Mouse (Mus musculus) neural tube, embryonic 12.5 days (tissue): ENCODE measurements around the gene Vmn2r107. TPM values are rescaled to one million over a fixed set of nuclear protein-coding genes. Genes with fewer than 3 reads are reported as not detected.

Experiments
- ATAC-seq: fragments of 200-750 bp; cut with Nextera tagmentation; 2 replicates; pipeline ENCODE4 v1.8.0; 2017; ENCODE audit warnings: low read depth, mild to moderate bottlenecking, moderate TSS enrichment, moderate library complexity; ENCODE audit not compliant: low FRiP score
- H3K27ac ChIP-seq: fragments of 300-500 bp; sonication (generic); 2 replicates; pipeline ENCODE4 v1.5.1; 2016
- H3K27me3 ChIP-seq: fragments of 300-500 bp; sonication (generic); replicated peaks from 2 replicates; pipeline ENCODE4 v1.6.1; 2016; ENCODE audit warnings: mild to moderate bottlenecking
- H3K36me3 ChIP-seq: fragments of 300-500 bp; sonication (generic); 2 replicates; pipeline ENCODE4 v1.6.1; 2016; ENCODE audit warnings: mild to moderate bottlenecking
- H3K4me1 ChIP-seq: fragments of 300-500 bp; sonication (generic); 2 replicates; pipeline ENCODE4 v1.6.1; 2016
- H3K4me2 ChIP-seq: fragments of 300-500 bp; sonication (generic); replicated peaks from 2 replicates; pipeline ENCODE4 v1.6.1; 2016; ENCODE audit warnings: mild to moderate bottlenecking
- H3K4me3 ChIP-seq: fragments of 300-500 bp; sonication (generic); 2 replicates; pipeline ENCODE4 v1.5.1; 2016
- H3K9ac ChIP-seq: fragments of 300-500 bp; sonication (generic); 2 replicates; pipeline ENCODE4 v1.6.1; 2016; ENCODE audit warnings: mild to moderate bottlenecking
- H3K9me3 ChIP-seq: fragments of 300-500 bp; sonication (generic); 2 replicates; pipeline ENCODE4 v1.6.1; 2016; ENCODE audit warnings: mild to moderate bottlenecking
- WGBS: fragments of 180-500 bp; shearing (Covaris S2); methylation state at CpG from one replicate; pipeline ENCODE4 v1.1.7; 2016; 5-methylcytosine and 5-hydroxymethylcytosine counted together
- polyA plus RNA-seq: library from polyadenylated mRNA; unstranded; fragments of >200 nt; fragmentation: Nextera tagmentation; extraction: Ambion mirVana; gene quantifications from 2 replicates; pipeline ENCODE4 v1.2.1, GENCODE M21; 2016

Gene Vmn2r107
- not detected in 2 replicates for polyA plus RNA-seq

DNA sequence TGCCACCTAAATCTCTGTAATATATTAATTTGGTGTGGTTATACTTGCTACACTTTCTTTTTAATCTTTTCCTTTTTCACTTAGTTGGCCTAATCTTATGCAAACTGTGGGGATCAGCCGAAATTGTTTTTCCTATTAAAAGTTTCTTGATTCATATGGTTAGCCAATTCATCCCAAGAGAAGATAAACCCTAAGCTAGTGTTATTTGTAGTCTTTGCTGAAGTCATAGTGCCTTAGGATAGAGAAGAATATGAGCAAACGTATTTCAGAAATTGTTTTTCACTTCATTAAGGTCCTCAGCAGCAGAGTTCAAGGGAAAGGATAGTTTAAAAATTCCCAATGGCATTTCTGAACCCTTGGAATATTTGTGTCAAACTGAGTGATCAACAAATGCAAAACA is at the start of gene Vmn2r107:
Gene Vmn2r107, plus strand, starts transcription at position 301 of the 400 bp plus-strand sequence.
- H3K27me3 ChIP-seq = no peaks in the 10 kb centered on the region
- H3K27ac ChIP-seq = no peak within 1 kb of the TSS
- no peak within 1 kb of the TSS for H3K9ac ChIP-seq
- H3K9me3 ChIP-seq = peaks cover 4% of the 10 kb centered on the region
- no peak within 1 kb of the TSS for H3K4me2 ChIP-seq
- no peaks in the 10 kb centered on the region for H3K36me3 ChIP-seq
- H3K4me1 ChIP-seq = no peaks in the 10 kb centered on the region
- 70% methylated on average over 2 of the region's 2 CpGs for WGBS
- no peak for ATAC-seq
- no peak within 1 kb of the TSS for H3K4me3 ChIP-seq

DNA sequence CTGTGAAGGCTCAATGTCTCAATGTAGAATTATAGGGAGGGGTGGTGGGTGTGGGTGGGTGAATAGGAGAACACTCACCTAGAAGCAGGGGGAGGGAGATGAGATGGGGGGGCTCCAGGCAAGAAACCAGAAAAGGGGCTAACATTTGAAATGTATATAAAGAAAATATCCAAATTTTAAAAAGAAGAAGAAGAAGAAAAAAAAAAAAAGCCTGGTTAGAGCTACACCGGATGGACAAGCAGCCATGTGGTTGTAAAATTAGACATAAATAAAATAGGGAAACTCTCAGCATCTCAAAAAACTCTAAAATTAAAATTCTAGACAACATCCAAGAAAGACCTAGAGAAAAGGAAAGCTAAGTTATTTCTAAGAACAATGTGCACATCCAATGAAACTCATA is 39.3 kb upstream of the Vmn2r107 start:
- WGBS = 85% methylated on average over 1 of the region's 1 CpGs

GRCm38 (mm10) chr17:20399105-20399504 is 54.1 kb downstream of the Vmn2r107 start:
- Histone ChIP-seq H3K4me1 (no peaks in the 10 kb centered on the region), H3K27ac (no peak overlapping the region), H3K9ac (no peak overlapping the region), H3K27me3 (no peaks in the 10 kb centered on the region), H3K9me3 (peaks cover 32% of the 10 kb centered on the region), H3K4me2 (no peak overlapping the region), H3K4me3 (no peak overlapping the region), H3K36me3 (no peaks in the 10 kb centered on the region)
- 52% methylated on average over 2 of the region's 2 CpGs for WGBS
- ATAC-seq = no peak

More for the DNA sequence above, 39.3 kb upstream of the Vmn2r107 start:
- H3K9me3 ChIP-seq = peaks cover 16% of the 10 kb centered on the region
- H3K4me2 ChIP-seq = no peak overlapping the region
- no peaks in the 10 kb centered on the region for H3K27me3 ChIP-seq
- H3K4me1 ChIP-seq = no peaks in the 10 kb centered on the region
- H3K4me3 ChIP-seq = no peak overlapping the region
- H3K27ac ChIP-seq = no peak overlapping the region
- H3K9ac ChIP-seq = no peak overlapping the region
- ATAC-seq = no peak
- no peaks in the 10 kb centered on the region for H3K36me3 ChIP-seq

GRCm38 (mm10) chr17:20413846-20414245 is 68.8 kb downstream of the Vmn2r107 start, which contains the start of gene Vmn1r224:
Gene Vmn1r224 (plus strand): TSS chr17:20414146.
- Histone ChIP-seq H3K9me3 (peaks cover 21% of the 10 kb centered on the region), H3K9ac (no peak within 1 kb of the TSS), H3K4me1 (no peaks in the 10 kb centered on the region), H3K27me3 (no peaks in the 10 kb centered on the region), H3K36me3 (no peaks in the 10 kb centered on the region), H3K4me2 (no peak within 1 kb of the TSS), H3K4me3 (no peak within 1 kb of the TSS), H3K27ac (no peak within 1 kb of the TSS)
- no peak for ATAC-seq
- WGBS = 25% methylated on average over 1 of the region's 1 CpGs

Other genes starting within 250 kb of the Vmn2r107 start
- not detected in 2 replicates for gene Fpr-rs7, start 231.0 kb upstream of the Vmn2r107 start, polyA plus RNA-seq
- not detected in 2 replicates for gene Fpr-rs6, start 162.1 kb upstream of the Vmn2r107 start, polyA plus RNA-seq
- gene Vmn2r105, start 110.2 kb upstream of the Vmn2r107 start, polyA plus RNA-seq = not detected in 2 replicates
- gene Vmn2r106, start 59.7 kb upstream of the Vmn2r107 start, polyA plus RNA-seq = not detected in 2 replicates
- gene Vmn1r224, start 68.9 kb downstream of the Vmn2r107 start, polyA plus RNA-seq = not detected in 2 replicates
- gene Vmn2r108, start 136.1 kb downstream of the Vmn2r107 start, polyA plus RNA-seq = not detected in 2 replicates
- not detected in 2 replicates for gene Vmn1r225, start 152.9 kb downstream of the Vmn2r107 start, polyA plus RNA-seq
- gene Vmn2r109, start 219.5 kb downstream of the Vmn2r107 start, polyA plus RNA-seq = not detected in 2 replicates